Mouse (Mus musculus) thymus, postnatal 4 days (tissue): ENCODE data around the gene Fer1l4.

Source experiments
- DNase-seq: peaks from one replicate; pipeline ENCODE4 v3.0.0; 2021

The Fer1l4 gene

DNA sequence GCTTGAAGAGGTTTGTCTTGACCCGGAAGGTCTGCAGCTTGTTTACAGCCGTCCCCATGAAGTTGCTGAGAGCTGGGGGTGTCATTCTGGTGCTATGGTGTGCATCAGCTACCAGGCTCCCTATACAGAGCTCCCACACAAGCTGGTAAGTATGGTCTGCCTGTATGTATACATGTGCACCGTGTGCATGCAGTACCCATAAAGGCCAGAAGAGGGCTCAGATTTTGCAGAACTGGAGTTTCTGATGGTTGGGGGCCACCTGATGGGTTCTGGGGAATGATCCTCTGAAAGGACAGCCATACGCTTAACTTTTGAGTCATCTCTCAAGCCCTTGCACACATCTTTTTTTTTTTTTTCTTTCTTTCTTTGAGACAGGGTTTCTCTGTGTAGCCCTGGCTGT, 47.4 kb downstream of the Fer1l4 start:
- DNase-seq, result peak; percentile 67

DNA sequence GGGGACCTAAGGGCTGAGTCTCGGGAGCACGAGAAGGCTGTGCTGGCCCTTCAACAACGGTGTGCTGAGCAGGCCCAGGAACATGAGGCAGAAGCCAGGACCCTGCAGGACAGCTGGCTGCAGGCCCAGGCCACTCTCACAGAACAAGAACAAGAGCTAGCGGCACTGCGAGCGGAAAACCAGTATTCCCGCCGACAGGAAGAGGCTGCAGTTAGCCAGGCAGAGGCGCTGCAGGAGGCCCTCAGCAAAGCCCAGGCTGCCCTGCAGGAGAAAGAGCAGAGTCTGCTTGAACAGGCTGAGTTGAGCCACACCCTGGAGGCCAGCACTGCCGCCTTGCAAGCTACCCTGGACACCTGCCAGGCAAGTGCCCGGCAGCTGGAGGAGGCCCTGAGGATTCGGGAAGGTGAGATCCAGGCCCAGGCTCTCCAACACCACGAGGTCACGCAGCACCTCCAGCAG, 60.9 kb downstream of the Fer1l4 start:
- no peak for DNase-seq

DNA sequence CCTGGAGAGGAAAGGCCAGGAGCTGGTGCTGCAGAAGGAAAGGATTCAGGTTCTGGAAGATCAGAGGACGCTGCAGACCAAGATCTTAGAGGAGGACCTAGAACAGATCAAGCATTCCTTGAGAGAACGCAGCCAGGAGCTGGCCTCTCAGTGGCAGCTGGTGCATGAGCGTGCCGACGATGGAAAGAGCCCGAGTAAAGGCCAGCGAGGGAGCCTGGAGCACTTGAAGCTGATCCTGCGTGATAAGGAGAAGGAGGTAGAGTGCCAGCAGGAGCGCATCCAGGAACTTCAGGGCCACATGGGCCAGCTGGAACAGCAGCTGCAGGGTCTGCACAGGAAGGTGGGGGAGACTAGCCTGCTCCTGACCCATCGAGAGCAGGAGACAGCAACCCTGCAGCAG, 61.6 kb downstream of the Fer1l4 start:
- DNase-seq, result no peak

DNA sequence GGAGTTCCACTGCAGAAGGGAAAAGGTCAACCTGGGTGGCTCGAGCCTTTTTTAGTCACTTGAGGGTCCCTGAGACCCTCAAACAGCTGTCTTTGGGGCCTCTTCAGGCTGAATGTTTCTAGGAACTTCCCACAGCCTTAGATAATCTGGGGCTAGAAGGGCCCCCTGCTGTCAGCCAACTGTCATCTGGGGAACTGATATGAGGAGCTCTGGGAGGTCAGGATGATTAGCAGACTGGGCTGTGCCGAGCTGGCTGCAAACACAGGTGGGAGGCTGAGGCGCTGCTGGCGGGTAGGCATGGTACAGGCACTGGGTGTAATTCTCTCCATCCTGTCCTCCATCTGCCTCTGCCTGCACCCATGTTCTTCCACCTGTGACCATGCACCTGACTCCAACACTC, 63.7 kb downstream of the Fer1l4 start:
- DNase-seq, result peak; percentile 61

DNA sequence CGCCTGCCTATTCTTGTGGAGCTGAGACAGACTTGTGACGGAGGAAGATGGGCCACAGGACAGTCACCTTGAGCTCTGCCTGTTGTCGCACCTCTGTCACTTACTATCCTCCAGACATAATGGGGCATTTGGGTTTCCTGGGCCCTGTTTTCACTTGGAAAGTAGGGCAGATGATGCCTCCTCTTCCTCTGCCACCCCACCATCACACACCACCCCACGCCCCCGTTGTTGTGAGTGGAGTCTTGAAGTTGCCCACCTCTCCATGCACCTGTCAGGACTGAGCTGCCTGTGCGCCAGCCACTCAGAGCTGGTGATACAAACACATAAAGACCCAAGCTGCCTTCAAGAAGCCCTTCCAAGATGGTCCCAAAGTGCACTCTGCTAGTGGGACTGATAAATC, 65.6 kb downstream of the Fer1l4 start:
- peak; percentile 65 for DNase-seq

DNA sequence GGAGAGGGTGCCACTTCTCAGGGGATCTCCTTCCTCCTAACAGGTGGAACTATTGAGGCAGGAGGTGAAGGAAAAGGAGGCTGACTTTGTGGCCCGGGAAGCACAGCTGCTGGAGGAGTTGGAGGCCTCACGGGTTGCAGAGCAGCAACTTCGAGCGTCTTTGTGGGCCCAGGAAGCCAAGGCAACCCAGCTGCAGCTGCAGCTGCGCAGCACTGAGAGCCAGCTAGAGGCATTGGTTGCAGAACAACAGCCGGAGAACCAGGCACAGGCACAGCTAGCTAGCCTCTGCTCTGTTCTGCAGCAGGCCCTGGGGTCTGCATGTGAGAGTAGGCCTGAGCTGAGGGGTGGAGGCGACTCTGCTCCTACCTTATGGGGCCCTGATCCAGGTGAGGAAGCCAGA, 67.0 kb downstream of the Fer1l4 start:
- DNase-seq, result peak; percentile 82

DNA sequence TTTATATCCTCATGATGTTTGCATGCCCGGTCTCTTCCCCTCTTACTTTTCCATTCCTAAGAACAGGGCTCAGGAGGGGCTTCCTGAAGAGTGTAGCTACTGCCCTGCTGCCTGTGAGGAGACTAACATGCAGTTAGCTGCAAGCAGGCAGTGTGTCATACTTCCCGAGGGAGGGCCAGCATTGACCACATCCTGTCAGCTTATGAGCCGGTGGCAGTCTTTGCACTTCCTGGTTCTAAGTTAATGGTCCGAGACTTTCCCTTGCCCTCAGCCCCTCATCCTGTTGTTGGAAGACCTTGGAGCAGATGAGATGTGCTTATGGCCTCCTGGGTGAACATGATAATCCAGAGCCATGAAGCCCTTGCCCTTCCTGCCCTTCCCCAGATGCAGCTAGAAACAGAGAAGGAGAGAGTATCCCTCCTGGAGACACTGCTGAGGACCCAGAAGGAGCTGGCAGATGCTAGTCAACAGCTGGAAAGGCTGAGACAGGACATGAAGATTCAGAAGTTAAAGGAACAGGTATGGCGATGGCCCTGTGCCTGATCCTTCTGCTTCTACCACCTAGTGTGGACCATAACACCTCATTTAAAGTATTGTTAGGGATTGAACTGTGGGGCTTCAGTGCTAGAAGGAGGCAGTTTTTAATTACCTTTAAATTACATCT, 73.3 kb downstream of the Fer1l4 start:
- peak; percentile 64 for DNase-seq

DNA sequence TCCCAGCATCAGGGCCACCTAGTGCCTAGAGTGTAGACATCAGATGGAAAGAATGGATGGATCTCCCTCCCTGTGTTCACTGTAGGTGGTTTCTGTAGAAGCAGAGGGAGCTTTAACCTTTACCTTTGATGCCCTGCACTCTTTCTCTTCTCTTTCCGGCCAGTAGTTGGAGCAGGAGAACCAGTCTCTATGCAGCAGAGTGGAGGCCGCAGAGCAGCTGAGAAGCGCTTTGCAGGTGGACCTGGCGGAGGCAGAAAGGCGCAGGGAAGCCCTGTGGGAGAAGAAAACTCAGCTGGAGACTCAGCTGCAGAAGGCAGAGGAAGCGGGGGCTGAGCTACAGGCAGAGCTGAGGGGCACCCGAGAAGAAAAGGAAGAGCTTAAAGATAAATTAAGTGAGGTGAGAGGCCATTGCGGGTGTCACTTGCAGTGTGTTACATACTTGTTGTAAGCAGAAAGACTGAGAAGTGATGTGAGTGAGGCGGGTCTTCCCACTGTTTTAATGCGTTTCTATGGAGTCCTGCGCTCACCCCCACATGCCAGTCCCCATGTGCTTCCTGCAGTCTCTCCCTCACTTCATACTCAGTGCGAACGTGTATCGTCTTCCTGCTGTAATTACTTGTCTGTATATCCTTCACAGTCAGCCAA, 78.5 kb downstream of the Fer1l4 start:
- DNase-seq, result peak; percentile 79

DNA sequence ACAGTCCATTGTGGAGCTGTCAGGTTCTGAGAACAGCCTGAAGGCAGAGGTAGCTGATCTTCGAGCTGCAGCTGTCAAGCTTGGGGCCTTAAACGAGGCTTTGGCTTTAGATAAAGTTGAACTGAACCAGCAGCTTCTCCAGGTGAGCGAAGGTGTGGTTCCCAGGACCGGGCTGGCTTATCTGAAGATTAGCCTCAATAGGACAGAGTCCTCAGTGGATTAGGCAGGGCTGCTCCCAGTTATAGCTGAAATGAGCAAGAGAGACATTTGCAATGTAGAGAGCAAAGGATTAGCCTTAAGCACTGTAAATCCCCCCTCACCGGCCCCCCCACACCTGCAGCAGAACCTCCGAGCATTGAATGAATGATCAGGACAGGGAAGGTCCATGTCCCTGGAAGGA, 79.4 kb downstream of the Fer1l4 start:
- DNase-seq, result no peak
